Mouse (Mus musculus) limb, embryonic 14.5 days (tissue): ENCODE data around the gene Ccdc184. TPM values are rescaled to one million over a fixed set of nuclear protein-coding genes. Genes with fewer than 3 reads are reported as not detected.

Experiments
- ATAC-seq: fragments of 200-750 bp; cut with Nextera tagmentation; 2 replicates; pipeline ENCODE4 v1.8.0; 2017; ENCODE audit warnings: low read depth, moderate number of reproducible peaks, moderate TSS enrichment; ENCODE audit not compliant: low FRiP score
- DNase-seq: peaks from one replicate; pipeline ENCODE4 v3.0.0-alpha.2; 2015; ENCODE audit warnings: low spot score
- H3K27ac ChIP-seq: fragments of 300-500 bp; sonication (generic); replicated peaks from 2 replicates; pipeline ENCODE4 v1.5.1; 2014; ENCODE audit warnings: low read depth, mild to moderate bottlenecking, low read length, moderate library complexity, mixed read lengths
- H3K27me3 ChIP-seq: fragments of 300-500 bp; sonication (generic); 2 replicates; pipeline ENCODE4 v1.6.1; 2014; ENCODE audit warnings: low read length, mixed read lengths; ENCODE audit not compliant: control insufficient read depth, insufficient read depth
- H3K36me3 ChIP-seq: fragments of 300-500 bp; sonication (generic); 2 replicates; pipeline ENCODE4 v1.6.1; 2014; ENCODE audit warnings: mild to moderate bottlenecking, low read length, moderate library complexity, mixed read lengths; ENCODE audit not compliant: control insufficient read depth, insufficient read depth
- H3K4me1 ChIP-seq: fragments of 300-500 bp; sonication (generic); 2 replicates; pipeline ENCODE4 v1.6.1; 2014; ENCODE audit warnings: antibody characterized with exemption, low read length, mixed read lengths; ENCODE audit not compliant: control insufficient read depth, insufficient read depth
- H3K4me2 ChIP-seq: fragments of 300-500 bp; sonication (generic); replicated peaks from 2 replicates; pipeline ENCODE4 v1.6.1; 2014; ENCODE audit warnings: low read depth, mild to moderate bottlenecking, low read length, moderate library complexity; ENCODE audit not compliant: severe bottlenecking
- H3K4me3 ChIP-seq: fragments of 300-500 bp; sonication (generic); replicated peaks from 2 replicates; pipeline ENCODE4 v1.5.1; 2014; ENCODE audit warnings: low read length
- H3K9ac ChIP-seq: fragments of 300-500 bp; sonication (generic); 2 replicates; pipeline ENCODE4 v1.6.1; 2014; ENCODE audit warnings: mild to moderate bottlenecking, low read depth, low read length, moderate library complexity; ENCODE audit not compliant: severe bottlenecking
- H3K9me3 ChIP-seq: fragments of 300-500 bp; sonication (generic); 2 replicates; pipeline ENCODE4 v1.6.1; 2016; ENCODE audit warnings: low read length; ENCODE audit not compliant: control insufficient read depth
- POLR2A ChIP-seq: fragments of 200-500 bp; IDR thresholded peaks from 2 replicates; pipeline ENCODE4 v1.8.0; 2012; ENCODE audit warnings: inconsistent platforms, mild to moderate bottlenecking, moderate library complexity, borderline replicate concordance; ENCODE audit not compliant: insufficient read depth, insufficient read length; ENCODE audit errors: extremely low read depth
- WGBS: fragments of 180-500 bp; shearing (Covaris S2); extraction: QIAGEN DNeasy Blood & Tissue Kit; methylation state at CpG from one replicate; pipeline ENCODE4 v1.1.7; 2014; 5-methylcytosine and 5-hydroxymethylcytosine counted together
- polyA plus RNA-seq, 2 experiments: library from polyadenylated mRNA; depleted of rRNA in 1 of 2; stranded (reverse) in 1 of 2; unstranded in 1 of 2; fragments of >200 nt; fragmentation: Nextera tagmentation in 1 of 2; extraction: Ambion mirVana in 1 of 2; gene quantifications; 2 replicates each; pipeline versions ENCODE4 v1.2.1 to v1.2.3; 2012 to 2014

Ccdc184 gene
- polyA plus RNA-seq, 2 experiments: 0.10 to 0.23 TPM

GRCm38 (mm10) chr15:98165525-98165924 lies 1.4 kb upstream of the Ccdc184 start, which contains the start of gene Asb8:
Gene Asb8 (minus strand): TSS chr15:98165625.
- no peak for DNase-seq
- no peak for ATAC-seq
- peaks cover 45% of the 10 kb centered on the region for H3K27me3 ChIP-seq
- no peak within 1 kb of the TSS for H3K4me3 ChIP-seq
- WGBS: 84% methylated on average over 5 of the region's 5 CpGs
- no peak within 1 kb of the TSS for H3K4me2 ChIP-seq
- no peak within 1 kb of the TSS for H3K27ac ChIP-seq
- no peak for TF ChIP-seq POLR2A
- no peaks in the 10 kb centered on the region for H3K36me3 ChIP-seq
- H3K9me3 ChIP-seq: no peaks in the 10 kb centered on the region
- H3K4me1 ChIP-seq: no peaks in the 10 kb centered on the region; the same call in 1 of the 2 replicates
- no peak within 1 kb of the TSS for H3K9ac ChIP-seq

- H3K9ac ChIP-seq: no peak overlapping the region
- ATAC-seq (peak; percentile 93), DNase-seq (peak; percentile 80)
- peaks cover 59% of the 10 kb centered on the region for H3K27me3 ChIP-seq
- H3K27ac ChIP-seq: no peak overlapping the region
- H3K4me3 ChIP-seq: peak overlapping the region; percentile 45
- H3K36me3 ChIP-seq: no peaks in the 10 kb centered on the region
- no peak for TF ChIP-seq POLR2A
- H3K9me3 ChIP-seq: no peaks in the 10 kb centered on the region
- WGBS: 1% methylated on average over 65 of the region's 69 CpGs
- no peaks in the 10 kb centered on the region; the same call in 1 of the 2 replicates for H3K4me1 ChIP-seq
- H3K4me2 ChIP-seq: peak overlapping the region; percentile 76
These were observed 975 bp downstream of the Ccdc184 start for GRCm38 (mm10) chr15:98167645-98168621.

GRCm38 (mm10) chr15:98168622-98169004 lies 1.7 kb downstream of the Ccdc184 start:
- ATAC-seq: no peak
- no peaks in the 10 kb centered on the region for H3K9me3 ChIP-seq
- no peak for DNase-seq
- 5% methylated on average over 19 of the region's 19 CpGs for WGBS
- no peaks in the 10 kb centered on the region for H3K36me3 ChIP-seq
- peak overlapping the region; percentile 76 for H3K4me2 ChIP-seq
- H3K27ac ChIP-seq: no peak overlapping the region
- no peak overlapping the region for H3K9ac ChIP-seq
- H3K27me3 ChIP-seq: peaks cover 59% of the 10 kb centered on the region
- TF ChIP-seq POLR2A: no peak
- H3K4me3 ChIP-seq: no peak overlapping the region
- no peaks in the 10 kb centered on the region; the same call in 1 of the 2 replicates for H3K4me1 ChIP-seq

DNA sequence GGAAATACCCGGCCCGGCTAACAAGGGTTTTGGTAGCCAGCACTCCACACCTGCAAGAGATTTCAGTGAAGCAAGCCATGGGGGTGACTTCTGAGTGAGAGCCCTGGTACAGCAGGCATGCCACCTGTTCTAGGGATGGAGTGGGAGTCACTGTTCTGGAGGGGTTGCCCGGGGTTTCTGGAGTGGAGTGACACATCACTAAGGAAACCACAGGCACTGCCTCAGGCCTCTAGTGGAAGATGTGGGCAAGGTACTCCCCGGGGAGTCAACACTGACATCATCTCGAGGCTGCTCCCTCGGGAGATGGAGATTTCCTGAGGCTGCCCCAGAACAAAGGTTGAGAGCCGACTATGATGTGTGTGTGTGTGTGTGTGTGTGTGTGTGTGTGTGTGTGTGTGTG lies 3.4 kb downstream of the Ccdc184 start:
- no peak for DNase-seq
- H3K4me2 ChIP-seq: no peak overlapping the region

GRCm38 (mm10) chr15:98170917-98171316 lies 4.0 kb downstream of the Ccdc184 start:
- no peaks in the 10 kb centered on the region for H3K36me3 ChIP-seq
- H3K4me1 ChIP-seq: no peaks in the 10 kb centered on the region; the same call in 1 of the 2 replicates
- H3K9ac ChIP-seq: no peak overlapping the region
- TF ChIP-seq POLR2A: no peak
- WGBS: 66% methylated on average over 9 of the region's 9 CpGs
- H3K4me3 ChIP-seq: no peak overlapping the region
- H3K9me3 ChIP-seq: no peaks in the 10 kb centered on the region
- DNase-seq (no peak), ATAC-seq (no peak)
- no peak overlapping the region for H3K4me2 ChIP-seq
- peaks cover 54% of the 10 kb centered on the region for H3K27me3 ChIP-seq
- no peak overlapping the region for H3K27ac ChIP-seq

More for the DNA sequence above, 3.4 kb downstream of the Ccdc184 start:
- Histone ChIP-seq H3K27ac (no peak overlapping the region), H3K27me3 (peaks cover 58% of the 10 kb centered on the region), H3K36me3 (no peaks in the 10 kb centered on the region), H3K9me3 (no peaks in the 10 kb centered on the region), H3K4me3 (no peak overlapping the region), H3K9ac (no peak overlapping the region), H3K4me1 (no peaks in the 10 kb centered on the region; the same call in 1 of the 2 replicates)
- TF ChIP-seq POLR2A: no peak
- no peak for ATAC-seq
- 43% methylated on average over 7 of the region's 7 CpGs for WGBS
